Mouse (Mus musculus) mature B cell (primary cell): Measurements from ENCODE around the gene Btg3.

Experiments
- in situ Hi-C: fragments of 300-500 bp; cut with MboI; formaldehyde crosslinking; loops from 2 replicates; pipeline ENCODE4 v1.14.3; 2019

Gene Btg3

DNA sequence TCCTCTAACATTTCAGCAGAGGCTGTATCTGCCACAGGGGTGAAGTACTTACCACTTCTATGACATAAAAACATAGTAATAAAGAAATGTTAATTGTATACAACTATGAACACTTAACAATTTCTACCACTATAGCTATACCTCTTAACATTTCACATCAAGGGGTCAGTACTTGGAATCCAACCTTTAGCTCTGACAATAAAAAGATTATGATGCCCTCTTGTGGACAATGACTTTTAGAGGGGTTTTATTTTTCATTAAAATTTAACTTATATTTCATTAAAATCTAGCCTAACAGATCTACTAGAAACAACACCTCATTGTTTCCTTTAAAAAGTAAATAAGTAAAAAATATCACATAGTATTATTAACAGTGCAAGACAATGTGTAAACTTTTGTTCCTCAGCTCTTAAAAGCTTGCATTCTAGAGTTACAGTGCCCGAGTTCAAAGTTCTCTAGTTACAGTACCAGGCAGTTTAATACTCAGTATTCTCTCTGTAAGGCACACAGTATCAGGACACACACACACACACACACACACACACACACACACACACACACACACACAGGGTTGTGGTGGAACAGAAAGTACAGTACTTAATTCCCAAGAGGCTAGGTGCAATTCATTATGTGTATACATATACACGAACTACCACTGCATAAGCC lies 30.2 kb downstream of the Btg3 start:
- in situ Hi-C loops = no loop called here

DNA sequence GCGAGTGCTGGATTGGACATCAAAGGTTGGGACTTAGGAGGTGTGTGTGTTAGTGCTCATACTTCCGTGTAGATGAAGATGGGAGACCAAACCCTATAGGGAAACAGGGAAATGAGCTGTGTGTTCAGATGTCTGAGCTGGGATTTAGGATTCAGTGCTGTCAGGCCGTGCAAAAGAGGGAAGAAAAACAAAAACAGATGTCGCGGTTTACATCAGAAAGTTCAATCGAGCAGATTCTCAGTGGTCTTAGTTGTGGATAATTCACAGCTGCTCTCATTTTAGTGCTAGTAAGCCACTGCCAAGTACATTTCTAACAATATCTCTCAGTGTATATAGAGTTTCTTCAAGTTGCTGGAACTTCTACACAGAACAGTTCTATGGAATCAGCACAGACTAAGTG lies 33.2 kb downstream of the Btg3 start:
- in situ Hi-C loops = no loop called here

- in situ Hi-C loops = no loop called here
Measured at GRCm38 (mm10) chr16:78342767-78343166, 34.2 kb downstream of the Btg3 start.

DNA sequence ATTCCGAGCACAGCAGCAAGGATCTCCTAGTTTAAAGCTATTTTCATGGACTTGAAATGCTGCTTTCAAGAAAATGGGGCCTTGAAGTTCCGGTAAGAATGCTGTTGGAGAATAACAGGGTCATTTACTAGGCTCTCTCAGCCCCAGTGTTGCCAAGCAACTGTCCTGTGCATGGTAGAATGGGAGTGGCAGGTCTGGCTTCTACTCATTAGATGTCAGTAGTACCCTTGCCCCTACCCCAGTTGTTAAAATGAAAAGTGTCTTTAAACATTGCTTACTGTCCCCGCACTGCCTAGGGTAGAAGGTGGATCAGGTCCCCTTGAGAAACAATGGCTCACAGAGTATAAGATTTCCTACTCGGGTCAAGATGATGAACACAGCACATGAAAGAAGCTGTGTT lies 35.6 kb downstream of the Btg3 start:
- in situ Hi-C loops = no loop called here

- in situ Hi-C loops = no loop called here
Measured at GRCm38 (mm10) chr16:78337226-78337625, 39.8 kb downstream of the Btg3 start.

DNA sequence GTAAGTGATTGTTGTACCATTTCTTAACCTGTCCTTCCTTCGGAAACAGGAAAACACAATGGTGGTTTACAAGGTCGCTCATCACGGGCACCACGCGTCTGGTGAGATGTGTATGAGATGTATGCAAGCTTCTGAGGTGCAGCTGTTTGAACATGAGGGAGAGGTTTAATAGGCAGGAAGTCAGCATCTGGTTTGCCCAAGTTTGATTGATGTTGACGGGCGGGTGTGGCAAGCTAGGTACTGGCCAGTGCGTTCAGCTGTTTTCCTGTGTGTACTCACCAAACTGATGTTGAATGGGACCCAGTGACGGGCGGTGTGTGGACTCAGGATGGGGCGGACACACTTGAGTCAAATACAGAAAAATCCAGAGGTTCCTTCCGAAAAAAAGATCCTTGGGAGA lies 49.0 kb downstream of the Btg3 start:
- in situ Hi-C loops = no loop called here

DNA sequence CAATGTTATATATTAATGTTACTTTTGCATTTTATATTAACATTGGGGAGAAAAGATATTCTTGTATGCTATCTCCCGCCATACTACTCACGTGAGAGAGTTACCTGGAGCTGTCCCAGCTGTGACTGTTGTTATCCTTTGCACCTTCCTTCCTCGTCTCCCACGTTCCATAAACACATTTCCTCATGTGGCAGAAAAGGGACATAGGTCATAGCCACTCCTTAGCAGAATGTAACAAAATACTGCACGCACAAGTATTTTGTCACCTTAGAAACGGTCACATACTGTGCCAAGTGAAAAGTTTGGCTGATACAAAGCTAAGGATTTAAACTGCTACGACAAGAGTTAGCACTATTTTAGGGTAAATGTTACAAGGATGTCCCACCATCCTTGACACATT lies 49.4 kb downstream of the Btg3 start:
- in situ Hi-C loops = no loop called here

DNA sequence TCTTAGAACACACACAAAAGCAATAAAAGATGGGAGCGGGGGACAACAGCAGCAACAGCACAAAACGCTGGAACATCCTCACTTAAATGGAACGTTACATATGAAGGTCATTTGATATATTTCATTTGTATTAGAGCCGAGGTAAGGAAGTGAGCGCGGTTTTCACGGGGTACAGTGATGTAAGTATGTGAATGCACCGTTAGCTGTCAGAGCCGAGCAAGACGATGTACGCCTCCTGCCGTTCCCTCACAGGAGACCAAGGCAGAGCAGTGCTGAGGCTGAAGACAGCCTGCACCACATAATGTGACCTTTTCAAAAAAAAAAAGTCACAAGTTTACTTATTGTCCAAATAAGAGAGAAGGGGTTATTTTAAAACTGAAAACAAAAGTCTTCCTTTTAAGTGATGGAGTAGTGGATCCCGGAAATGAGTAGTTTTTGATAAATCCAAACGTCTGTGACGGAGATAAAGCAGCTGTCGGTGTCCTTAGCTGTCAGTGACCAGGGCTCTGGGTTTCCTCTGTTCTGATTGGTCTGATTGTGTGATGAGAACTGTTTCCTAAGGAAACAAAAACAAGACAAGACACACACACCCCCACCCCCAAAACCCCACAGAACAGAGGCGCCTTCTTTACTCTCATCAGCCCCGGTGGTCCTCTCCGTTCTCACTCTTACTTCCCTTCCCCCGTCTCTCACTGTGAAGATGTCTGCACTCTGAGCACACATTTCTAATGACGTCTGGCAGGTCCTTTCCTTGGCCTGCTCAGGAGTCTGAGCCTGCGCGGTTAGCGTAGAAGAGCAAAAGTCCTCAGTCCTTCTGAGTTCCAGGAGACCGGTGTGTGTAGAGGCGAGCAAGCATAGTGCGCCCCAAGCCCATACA lies 50.8 kb downstream of the Btg3 start:
- in situ Hi-C loops = no loop called here

DNA sequence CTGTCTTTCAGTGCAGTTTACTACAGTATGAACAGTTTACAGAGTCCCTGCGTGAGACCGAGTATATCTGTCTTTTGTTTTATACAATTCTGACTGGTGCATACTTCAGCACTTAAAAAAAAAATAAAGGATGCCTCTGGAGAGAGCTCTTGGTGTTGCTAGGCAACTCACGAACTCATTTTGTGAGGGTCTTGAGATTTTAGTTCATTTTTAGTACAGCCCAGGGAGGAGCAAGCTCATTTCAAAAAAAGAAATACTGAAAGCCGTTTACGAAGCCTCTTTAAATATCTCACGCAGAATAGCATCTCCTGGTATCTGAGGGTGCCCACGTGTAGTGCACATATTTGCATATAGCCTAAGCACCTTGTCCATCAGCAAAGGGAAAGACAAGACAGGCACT lies 54.9 kb downstream of the Btg3 start:
- in situ Hi-C loops = no loop called here

DNA sequence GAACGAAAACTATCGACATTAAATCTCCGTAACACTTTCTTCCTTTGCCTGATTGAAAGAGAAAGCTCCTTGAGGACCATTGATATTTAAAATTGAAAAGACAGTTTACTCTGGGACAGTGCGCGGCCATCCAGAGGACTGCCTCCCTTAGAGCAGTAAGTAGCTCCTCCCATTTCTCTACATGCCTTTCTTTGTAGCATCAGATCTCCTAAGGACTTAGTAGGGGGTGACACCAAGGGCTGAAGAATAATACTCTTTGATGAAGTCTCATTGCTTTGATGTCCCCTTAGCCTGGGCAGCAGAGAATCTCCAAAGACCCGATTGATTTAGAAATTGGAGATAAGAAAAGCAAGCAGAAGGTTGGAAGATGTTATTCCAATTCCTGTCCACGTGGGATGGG lies 55.4 kb downstream of the Btg3 start:
- in situ Hi-C loops = no loop called here

- in situ Hi-C loops = no loop called here
Measured at GRCm38 (mm10) chr16:78319711-78320110, 57.3 kb downstream of the Btg3 start.

- in situ Hi-C loops = no loop called here
Measured at GRCm38 (mm10) chr16:78317960-78318359, 59.0 kb downstream of the Btg3 start.

DNA sequence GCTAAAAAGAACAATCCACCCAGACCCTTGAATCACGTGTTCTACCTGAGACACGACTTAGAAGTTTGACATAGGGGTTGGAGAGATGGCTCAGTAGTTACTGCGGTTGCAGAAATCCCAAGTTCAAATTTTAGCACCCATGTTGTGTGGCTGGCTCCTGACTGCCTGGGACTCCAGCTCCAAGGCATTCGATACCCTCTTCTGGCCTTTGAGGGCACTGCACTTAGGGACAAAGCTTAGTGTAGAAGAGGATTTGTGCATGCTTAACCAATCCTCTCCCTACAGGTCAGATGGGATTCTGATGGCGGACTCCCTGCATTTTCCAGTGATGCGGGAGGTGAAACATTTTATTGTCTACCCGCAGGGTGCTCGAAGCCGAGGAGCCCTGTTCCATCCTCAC lies 60.1 kb downstream of the Btg3 start:
- in situ Hi-C loops = no loop called here

DNA sequence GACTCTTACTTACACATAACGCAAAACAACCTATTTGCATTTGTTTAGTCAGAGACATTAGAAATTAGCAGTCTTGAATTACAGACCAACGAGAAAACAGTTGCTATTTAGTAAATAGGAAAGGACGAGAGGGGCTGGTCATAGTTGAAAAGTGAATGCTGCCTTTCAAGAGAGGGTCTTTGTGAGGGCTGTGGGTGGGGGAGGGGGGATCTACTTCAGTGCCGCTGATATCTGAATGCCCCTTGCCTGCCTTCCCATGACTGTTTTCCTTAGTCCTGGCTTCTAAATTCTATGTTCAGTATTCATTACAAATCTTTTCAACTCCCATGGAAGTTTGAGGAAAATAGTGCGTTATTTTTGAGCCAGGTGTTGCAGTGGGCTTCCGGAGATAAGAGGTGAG lies 63.0 kb downstream of the Btg3 start:
- in situ Hi-C loops = no loop called here

DNA sequence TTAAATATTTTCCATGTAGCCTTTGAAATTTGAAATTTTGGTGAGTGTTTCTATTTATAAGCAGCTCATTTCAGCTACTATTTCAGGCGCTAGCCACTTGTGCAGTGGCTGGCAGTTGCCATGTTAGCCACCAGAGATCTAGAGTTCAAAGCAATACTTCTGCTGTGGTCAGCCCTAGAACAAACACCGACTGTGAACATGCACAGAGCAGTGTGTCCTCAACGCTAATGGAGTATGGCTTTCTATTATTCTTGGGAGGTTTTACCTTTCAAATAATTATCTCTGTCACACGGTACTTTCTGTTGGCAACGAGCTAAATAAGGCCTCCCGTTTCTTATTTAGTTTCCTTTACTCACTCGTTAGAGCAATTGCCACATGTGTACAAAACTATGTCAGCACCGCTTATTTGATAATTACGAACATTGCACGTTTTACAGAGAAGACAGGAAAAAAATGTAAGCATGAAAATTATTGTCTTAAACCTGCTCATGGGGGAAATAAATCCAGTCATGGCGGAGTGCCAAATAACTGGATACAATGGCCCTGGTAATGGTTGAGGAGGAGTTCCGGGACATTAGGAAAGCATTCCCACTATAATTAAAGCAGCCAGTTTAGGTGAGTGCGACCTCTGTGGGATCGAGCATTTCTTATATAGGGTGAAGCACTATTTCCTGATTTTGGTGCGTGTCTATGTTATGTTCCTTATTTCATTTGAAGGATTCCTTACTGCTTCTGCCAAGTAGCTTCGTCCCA lies 63.7 kb downstream of the Btg3 start:
- in situ Hi-C loops = no loop called here

- in situ Hi-C loops = no loop called here
Measured at GRCm38 (mm10) chr16:78309258-78309657, 67.7 kb downstream of the Btg3 start.

- in situ Hi-C loops = no loop called here
Measured at GRCm38 (mm10) chr16:78307476-78308192, 69.4 kb downstream of the Btg3 start.

GRCm38 (mm10) chr16:78306606-78307005 lies 70.4 kb downstream of the Btg3 start:
- in situ Hi-C loops = no loop called here

DNA sequence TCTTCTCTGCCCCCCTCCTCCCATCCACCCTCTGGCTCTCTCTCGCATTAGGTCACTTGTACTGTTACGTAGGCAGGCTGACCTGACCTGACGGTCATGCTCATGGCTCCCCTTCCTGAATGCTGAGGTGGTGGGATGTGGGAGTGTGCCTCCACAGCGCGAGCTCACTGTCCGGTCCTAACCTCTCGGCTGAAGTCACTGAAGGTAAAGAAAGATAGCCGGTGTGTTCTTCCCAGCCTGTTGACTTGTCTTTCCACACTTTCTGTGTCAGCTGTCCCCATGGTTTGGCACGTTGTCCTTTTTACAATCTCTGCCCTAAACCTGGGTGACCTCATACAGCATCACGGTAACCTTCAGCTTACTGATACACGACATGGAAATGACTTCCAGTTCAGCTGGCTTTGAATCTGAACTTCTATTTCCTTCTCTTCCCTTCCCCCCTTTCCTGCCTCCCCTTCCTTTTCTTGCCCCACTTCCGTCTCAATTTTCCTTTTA lies 71.3 kb downstream of the Btg3 start:
- in situ Hi-C loops = no loop called here

- in situ Hi-C loops = no loop called here
Measured at GRCm38 (mm10) chr16:78302678-78303050, 74.3 kb downstream of the Btg3 start.

DNA sequence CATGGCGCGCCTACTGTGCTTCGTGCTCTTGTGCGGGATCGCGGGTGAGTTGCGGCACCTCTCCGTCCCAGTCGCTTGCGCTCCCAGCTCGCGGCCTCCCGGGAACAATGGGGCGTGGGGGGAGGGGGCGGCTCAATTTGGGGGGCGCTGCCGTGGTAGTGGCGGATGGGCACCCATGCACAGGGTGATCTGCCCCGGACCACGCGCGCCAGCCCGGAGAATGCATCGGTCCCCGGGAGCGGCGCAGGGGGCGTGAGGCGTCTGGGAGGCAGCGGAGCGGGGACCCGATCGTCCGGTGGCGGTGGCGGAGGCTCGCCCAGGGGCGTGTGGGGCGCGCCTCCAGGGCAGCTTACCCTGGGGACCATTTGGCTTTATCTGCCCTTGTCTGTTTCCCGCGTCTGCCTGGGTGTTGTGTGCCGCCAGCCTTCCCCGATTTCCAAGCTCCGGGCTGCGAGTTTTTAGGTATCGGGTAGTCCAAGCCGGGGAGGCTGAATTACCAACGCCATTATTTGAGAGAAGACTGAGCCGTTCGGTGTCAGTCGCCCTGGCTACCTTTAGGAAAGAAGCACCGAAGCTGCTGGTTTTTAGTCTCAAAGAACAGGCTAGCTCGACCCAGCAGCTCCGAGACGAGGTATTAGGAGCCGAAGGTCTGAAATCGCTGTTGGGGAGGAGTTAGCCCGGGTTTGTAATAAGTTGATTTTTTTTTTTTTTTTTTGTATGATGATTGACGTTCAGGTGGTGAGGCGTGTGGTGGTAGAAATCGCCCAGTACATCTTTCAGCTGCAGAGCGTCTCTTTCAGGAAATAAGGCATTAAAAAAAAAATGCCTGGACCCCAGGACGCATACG lies 74.9 kb downstream of the Btg3 start:
- in situ Hi-C loops = no loop called here
